Mouse (Mus musculus) neural tube, embryonic 13.5 days (tissue): ENCODE data around the gene Tecpr1. TPM values are rescaled to one million over a fixed set of nuclear protein-coding genes. Genes with fewer than 3 reads are reported as not detected.

Source experiments
- ATAC-seq: fragments of 200-750 bp; cut with Nextera tagmentation; 2 replicates; pipeline ENCODE4 v1.8.0; 2017; ENCODE audit warnings: low read depth, mild to moderate bottlenecking, moderate TSS enrichment, moderate library complexity
- H3K27ac ChIP-seq: fragments of 300-500 bp; sonication (generic); replicated peaks from 2 replicates; pipeline ENCODE4 v1.5.1; 2015; ENCODE audit warnings: moderate library complexity, mild to moderate bottlenecking, inconsistent platforms
- H3K27me3 ChIP-seq: fragments of 300-500 bp; sonication (generic); 2 replicates; pipeline ENCODE4 v1.6.1; 2015; ENCODE audit warnings: mild to moderate bottlenecking, inconsistent platforms
- H3K36me3 ChIP-seq: fragments of 300-500 bp; sonication (generic); 2 replicates; pipeline ENCODE4 v1.6.1; 2015; ENCODE audit warnings: mild to moderate bottlenecking, inconsistent platforms
- H3K4me1 ChIP-seq: fragments of 300-500 bp; sonication (generic); replicated peaks from 2 replicates; pipeline ENCODE4 v1.6.1; 2015; ENCODE audit warnings: inconsistent platforms
- H3K4me2 ChIP-seq: fragments of 300-500 bp; sonication (generic); 2 replicates; pipeline ENCODE4 v1.6.1; 2015; ENCODE audit warnings: inconsistent platforms, mild to moderate bottlenecking, moderate library complexity
- H3K4me3 ChIP-seq: fragments of 300-500 bp; sonication (generic); 2 replicates; pipeline ENCODE4 v1.5.1; 2015; ENCODE audit warnings: mild to moderate bottlenecking, inconsistent platforms
- H3K9ac ChIP-seq: fragments of 300-500 bp; sonication (generic); 2 replicates; pipeline ENCODE4 v1.6.1; 2015; ENCODE audit warnings: moderate library complexity, mild to moderate bottlenecking, inconsistent platforms
- H3K9me3 ChIP-seq: fragments of 300-500 bp; sonication (generic); 2 replicates; pipeline ENCODE4 v1.6.1; 2016; ENCODE audit warnings: inconsistent platforms
- WGBS: fragments of 180-500 bp; shearing (Covaris S2); methylation state at CpG from one replicate; pipeline ENCODE4 v1.1.7; 2015; 5-methylcytosine and 5-hydroxymethylcytosine counted together
- polyA plus RNA-seq: library from polyadenylated mRNA; unstranded; fragments of >200 nt; fragmentation: Nextera tagmentation; extraction: Ambion mirVana; gene quantifications from 2 replicates; pipeline ENCODE4 v1.2.1, GENCODE M21; 2015

The Tecpr1 gene
- polyA plus RNA-seq, 1 experiment from 2014 or later, result 41.5 TPM

DNA sequence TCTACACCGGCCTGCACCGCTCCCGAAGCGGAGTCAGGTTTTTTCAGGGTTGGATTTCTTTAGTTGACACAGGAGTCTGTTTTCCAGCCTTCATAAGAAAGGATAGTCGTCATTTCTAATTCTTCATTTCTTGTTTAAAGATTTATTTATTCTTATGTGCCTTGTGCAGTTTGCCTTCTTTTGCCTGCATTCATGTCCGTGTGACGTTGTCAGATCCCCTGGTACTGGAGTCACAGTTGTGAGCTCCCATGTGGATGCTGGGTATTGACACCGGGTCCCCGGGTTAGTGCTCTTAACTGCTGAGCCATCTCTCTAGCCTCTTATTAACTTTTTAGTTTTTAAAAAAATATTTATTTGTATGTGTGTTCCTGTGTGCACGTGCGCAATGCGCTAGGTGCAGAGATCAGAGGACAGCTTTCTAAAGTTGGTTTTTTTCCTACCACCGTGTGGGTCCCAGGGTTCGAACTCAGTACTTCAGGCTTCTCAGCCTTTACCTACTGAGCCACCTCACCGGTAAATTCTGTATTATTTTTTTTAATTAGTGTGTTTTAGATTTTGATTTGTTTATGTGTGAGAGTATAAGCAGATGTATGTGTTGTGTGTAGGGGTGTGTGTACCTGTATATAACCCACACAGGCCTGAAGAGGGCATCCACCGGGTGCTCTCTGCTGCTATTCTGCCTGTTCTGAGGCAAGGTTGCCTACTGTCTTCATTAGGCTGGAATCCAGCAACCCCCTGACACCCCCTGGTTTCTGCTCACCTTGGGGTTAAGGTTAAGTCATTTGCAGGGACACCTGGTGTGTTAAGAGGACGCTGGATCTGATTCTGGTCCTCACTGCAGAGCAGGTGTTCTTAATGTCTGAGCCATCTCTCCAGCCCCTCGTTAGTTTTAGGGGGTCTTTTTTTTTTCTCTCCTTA, 743 bp upstream of the Tecpr1 start:
- Histone ChIP-seq H3K9me3 (no peaks in the 10 kb centered on the region), H3K9ac (peak overlapping the region; percentile 87), H3K4me1 (peaks cover 41% of the 10 kb centered on the region), H3K27ac (peak overlapping the region; percentile 84), H3K27me3 (no peaks in the 10 kb centered on the region), H3K4me3 (peak overlapping the region; percentile 82), H3K4me2 (peak overlapping the region; percentile 92), H3K36me3 (peaks cover under 1% of the 10 kb centered on the region; the same call in 1 of the 2 replicates)
- WGBS, result 24% methylated on average over 18 of the region's 18 CpGs
- peak; percentile 41; the same call in 1 of the 2 replicates for ATAC-seq

DNA sequence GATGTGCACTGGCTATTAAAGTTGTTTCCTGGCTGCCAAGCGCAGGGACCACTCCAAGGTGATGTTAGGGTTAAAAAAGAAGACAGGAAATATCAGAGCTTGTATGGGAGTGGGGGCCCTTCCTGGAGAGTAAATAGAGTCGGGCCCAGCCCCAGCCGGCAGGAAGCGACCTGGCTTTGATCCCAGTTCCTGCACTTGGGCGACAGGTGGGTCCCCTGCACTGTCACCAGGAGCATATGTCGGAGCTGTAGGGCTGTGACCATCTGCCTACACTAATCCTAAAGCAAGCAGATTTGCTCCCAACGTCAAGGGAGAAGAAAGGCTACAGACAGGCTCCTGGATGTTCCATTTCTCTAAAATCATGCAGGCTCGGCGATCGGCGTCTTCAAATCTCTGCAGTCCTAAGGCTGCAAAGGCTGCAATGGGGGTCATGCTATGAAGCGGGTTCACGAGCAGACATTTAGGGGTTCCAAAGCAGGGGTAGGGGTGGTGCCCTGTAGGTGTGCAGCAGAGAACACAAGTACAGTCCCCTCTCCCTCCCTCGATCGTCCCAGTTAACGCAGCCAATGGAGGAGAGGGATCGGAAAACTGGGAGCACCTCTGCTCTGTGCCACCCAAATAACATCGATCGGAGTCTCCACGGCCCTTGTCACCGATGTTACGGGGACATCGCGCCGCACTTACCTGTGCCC, 458 bp downstream of the Tecpr1 start:
- Histone ChIP-seq H3K4me3 (peak overlapping the region; percentile 82), H3K4me1 (peaks cover 44% of the 10 kb centered on the region), H3K36me3 (peaks cover 11% of the 10 kb centered on the region), H3K4me2 (peak overlapping the region; percentile 92), H3K27ac (0 out of 2 replicates have a peak overlapping the region, but pooled peaks have one; percentile 66), H3K9me3 (no peaks in the 10 kb centered on the region), H3K9ac (peak overlapping the region; percentile 87), H3K27me3 (no peaks in the 10 kb centered on the region)
- peak; percentile 74 for ATAC-seq
- 3% methylated on average over 25 of the region's 25 CpGs for WGBS

DNA sequence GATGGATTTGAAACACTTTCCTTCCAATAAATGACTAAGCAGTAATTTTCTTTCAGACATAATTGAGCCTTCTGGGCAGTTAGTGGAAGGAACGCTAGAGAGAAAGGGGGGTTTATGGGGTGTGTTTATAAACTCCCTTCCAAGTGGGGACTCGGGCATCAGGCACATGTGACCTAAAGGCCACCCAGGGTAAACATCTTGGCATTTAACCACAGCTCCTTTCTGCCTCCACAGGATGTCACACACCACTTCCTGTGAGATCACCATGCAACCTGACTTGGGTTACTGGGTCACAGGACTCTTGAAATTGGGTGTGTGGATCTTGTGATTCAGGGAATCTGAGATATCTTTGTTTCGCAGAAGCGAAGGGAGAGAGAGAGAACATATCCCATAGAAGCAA, 2.1 kb downstream of the Tecpr1 start:
- no peaks in the 10 kb centered on the region for H3K9me3 ChIP-seq
- no peak for ATAC-seq
- H3K36me3 ChIP-seq, result peaks cover 26% of the 10 kb centered on the region
- no peak overlapping the region for H3K4me2 ChIP-seq
- H3K4me1 ChIP-seq, result peaks cover 44% of the 10 kb centered on the region
- no peak overlapping the region for H3K9ac ChIP-seq
- no peak overlapping the region for H3K4me3 ChIP-seq
- no peak overlapping the region for H3K27ac ChIP-seq
- H3K27me3 ChIP-seq, result no peaks in the 10 kb centered on the region
- WGBS, result 82% methylated on average over 4 of the region's 4 CpGs

DNA sequence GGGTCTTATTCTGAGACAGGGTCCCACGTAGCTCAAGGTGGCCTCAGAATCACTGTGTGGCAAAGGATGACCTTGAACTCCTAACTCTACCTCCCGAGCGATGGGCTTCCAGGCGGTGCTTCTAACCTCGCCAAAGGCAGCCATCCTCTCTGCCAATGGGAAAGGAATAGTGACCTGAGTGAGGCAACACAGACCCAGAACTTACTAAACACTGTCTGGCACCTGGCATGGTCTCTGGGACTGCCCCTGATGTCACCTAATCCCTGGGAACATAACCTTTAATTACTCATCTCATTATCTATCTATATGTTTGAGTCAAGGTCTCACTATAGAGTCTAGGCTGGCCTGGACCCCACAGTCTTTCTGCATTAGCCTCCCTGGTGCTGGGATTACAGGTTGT, 3.5 kb downstream of the Tecpr1 start:
- no peaks in the 10 kb centered on the region for H3K27me3 ChIP-seq
- no peak for ATAC-seq
- no peak overlapping the region for H3K4me2 ChIP-seq
- 89% methylated on average over 5 of the region's 5 CpGs for WGBS
- H3K4me1 ChIP-seq, result peaks cover 43% of the 10 kb centered on the region
- peaks cover 37% of the 10 kb centered on the region for H3K36me3 ChIP-seq
- no peak overlapping the region for H3K27ac ChIP-seq
- no peak overlapping the region for H3K4me3 ChIP-seq
- H3K9me3 ChIP-seq, result no peaks in the 10 kb centered on the region
- H3K9ac ChIP-seq, result no peak overlapping the region

DNA sequence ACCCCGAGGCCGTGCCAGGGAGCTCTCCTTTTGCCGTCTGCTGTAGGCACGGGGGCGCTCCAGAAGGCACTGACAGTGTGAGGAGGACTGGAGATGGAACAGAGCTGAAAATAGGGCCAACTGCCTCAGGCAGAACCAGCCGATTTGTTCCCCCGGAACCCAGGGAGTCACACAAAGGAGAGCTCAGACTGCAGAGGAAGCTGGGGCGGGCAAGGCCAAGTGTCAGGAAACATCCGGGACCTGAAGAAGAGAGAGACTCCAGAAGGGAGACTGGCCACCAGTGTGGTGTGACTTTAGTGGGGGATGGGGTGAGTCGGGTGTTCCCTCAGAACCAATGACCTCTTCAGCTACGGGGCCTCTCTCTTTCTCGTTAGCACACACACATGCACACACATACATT, 4.1 kb downstream of the Tecpr1 start:
- no peak overlapping the region for H3K4me2 ChIP-seq
- no peaks in the 10 kb centered on the region for H3K9me3 ChIP-seq
- H3K27me3 ChIP-seq, result no peaks in the 10 kb centered on the region
- peaks cover 43% of the 10 kb centered on the region for H3K36me3 ChIP-seq
- H3K4me3 ChIP-seq, result no peak overlapping the region
- H3K4me1 ChIP-seq, result peaks cover 38% of the 10 kb centered on the region
- no peak for ATAC-seq
- no peak overlapping the region for H3K9ac ChIP-seq
- no peak overlapping the region for H3K27ac ChIP-seq
- WGBS, result 78% methylated on average over 12 of the region's 12 CpGs

DNA sequence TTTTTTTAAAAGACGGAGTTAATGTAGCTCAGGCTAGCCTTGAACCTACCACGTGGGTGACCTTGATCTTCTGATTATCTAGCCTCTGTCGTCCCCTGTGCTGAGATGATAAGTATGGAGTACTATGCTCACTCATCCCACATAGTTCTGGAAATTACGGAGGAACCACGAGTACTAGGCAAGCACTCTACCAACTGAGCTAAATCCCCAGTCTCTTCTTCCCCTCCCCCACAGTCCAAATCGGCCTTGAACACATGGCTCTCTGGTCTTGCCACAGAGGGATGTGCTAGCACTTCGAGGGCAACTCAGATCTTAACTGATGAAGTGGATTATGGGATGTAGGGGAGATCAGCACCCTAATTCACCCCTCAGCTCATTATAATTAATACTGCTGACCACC, 5.4 kb downstream of the Tecpr1 start:
- Histone ChIP-seq H3K27me3 (no peaks in the 10 kb centered on the region), H3K27ac (no peak overlapping the region), H3K36me3 (peaks cover 56% of the 10 kb centered on the region), H3K9me3 (no peaks in the 10 kb centered on the region), H3K4me1 (peaks cover 35% of the 10 kb centered on the region), H3K4me3 (no peak overlapping the region), H3K9ac (no peak overlapping the region), H3K4me2 (no peak overlapping the region)
- no peak for ATAC-seq
- WGBS, result 89% methylated on average over 7 of the region's 7 CpGs

DNA sequence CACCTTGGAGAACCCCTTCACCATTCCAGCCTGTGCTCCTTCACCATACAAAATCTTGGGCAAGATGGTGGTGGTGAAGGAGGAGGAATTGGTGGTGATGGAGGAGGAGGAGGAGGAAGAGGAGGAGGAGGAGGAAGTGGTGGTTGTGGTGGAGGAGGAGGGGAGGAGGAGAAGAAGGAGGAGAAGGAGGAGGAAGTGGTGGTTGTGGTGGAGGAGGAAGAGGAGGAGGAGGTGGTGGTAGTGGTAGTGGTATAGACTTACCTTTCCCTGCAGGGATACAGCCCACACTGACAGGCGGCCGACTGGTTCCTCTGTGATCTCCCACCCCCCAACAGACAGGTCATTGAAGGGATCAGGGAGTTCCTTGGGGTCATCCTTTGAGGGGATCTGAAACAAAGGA, 7.4 kb downstream of the Tecpr1 start:
- no peak overlapping the region for H3K4me3 ChIP-seq
- H3K27me3 ChIP-seq, result no peaks in the 10 kb centered on the region
- H3K9me3 ChIP-seq, result no peaks in the 10 kb centered on the region
- ATAC-seq, result no peak
- no peak overlapping the region for H3K27ac ChIP-seq
- H3K4me2 ChIP-seq, result no peak overlapping the region
- peaks cover 74% of the 10 kb centered on the region for H3K36me3 ChIP-seq
- no peak overlapping the region for H3K9ac ChIP-seq
- 96% methylated on average over 2 of the region's 2 CpGs for WGBS
- H3K4me1 ChIP-seq, result peaks cover 16% of the 10 kb centered on the region

DNA sequence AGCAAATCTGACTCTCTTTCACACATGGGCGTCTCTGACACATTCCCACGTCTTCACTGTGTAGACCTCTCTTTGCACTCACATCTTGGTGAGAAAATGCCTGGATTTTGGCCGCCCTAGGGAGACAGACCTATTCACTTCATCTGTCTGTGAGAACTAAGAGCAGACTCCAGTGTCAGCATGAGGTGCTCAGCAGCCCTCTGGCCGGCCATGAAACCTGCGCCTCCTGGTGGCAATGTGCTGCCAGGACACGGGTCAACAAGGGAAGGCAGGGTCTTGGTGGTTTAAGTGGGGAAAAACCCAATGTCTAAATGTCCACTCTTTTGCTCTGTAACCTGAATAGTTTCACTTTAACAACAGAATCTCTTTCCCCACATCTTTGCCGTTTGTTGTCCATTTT, 9.0 kb downstream of the Tecpr1 start:
- Histone ChIP-seq H3K9me3 (no peaks in the 10 kb centered on the region), H3K4me3 (no peak overlapping the region), H3K9ac (no peak overlapping the region), H3K27ac (no peak overlapping the region), H3K4me2 (no peak overlapping the region), H3K36me3 (peaks cover 89% of the 10 kb centered on the region), H3K27me3 (no peaks in the 10 kb centered on the region), H3K4me1 (peaks cover 6% of the 10 kb centered on the region; the same call in 1 of the 2 replicates)
- 33% methylated on average over 7 of the region's 7 CpGs for WGBS
- ATAC-seq, result no peak

DNA sequence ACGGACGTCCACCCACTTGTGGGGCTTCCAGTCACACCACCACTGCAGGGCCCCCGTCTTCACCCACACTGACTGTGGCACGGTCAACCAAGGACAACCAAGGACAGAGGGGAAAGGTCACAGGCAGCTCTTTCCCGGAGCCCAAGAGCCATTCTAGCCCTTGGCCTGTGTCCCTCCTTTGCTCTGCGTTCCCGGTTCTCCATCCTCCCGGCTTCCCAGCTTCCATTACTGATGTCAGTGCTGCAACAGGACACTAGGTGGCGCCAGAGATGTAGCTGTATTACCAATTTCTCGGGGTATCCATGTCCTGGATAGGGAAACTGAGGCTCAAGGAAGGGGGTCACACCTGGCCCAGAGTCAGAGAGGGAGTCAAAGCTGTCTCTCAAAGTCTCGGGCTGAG, 15.9 kb downstream of the Tecpr1 start:
- Histone ChIP-seq H3K4me1 (no peaks in the 10 kb centered on the region), H3K27ac (no peak overlapping the region), H3K4me2 (no peak overlapping the region), H3K27me3 (no peaks in the 10 kb centered on the region), H3K9me3 (peaks cover 2% of the 10 kb centered on the region; the same call in 1 of the 2 replicates), H3K9ac (no peak overlapping the region), H3K4me3 (no peak overlapping the region), H3K36me3 (peaks cover 92% of the 10 kb centered on the region)
- 0 out of 2 replicates have a peak, but pooled peaks have one; percentile 15 for ATAC-seq
- WGBS, result 46% methylated on average over 11 of the region's 11 CpGs

DNA sequence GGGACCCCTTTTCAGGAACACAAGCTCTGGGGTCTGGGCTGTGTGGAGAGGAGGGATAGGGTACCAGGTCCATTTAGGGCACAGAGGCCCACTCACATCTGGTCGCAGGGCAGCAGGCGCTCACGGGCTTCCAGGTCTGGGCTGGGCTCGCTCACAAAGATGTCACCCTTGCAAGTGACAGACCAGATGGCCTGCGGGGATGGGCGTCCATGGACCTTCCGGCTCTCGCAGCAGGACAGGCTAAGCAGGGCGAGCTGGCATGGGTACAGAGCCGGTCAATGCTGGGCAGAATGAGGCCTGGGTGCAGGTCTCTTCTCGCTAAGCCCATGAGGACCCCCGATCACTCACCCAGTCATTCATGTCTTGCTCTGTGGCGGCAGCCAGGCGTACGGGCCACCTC, 17.3 kb downstream of the Tecpr1 start:
- Histone ChIP-seq H3K4me1 (no peaks in the 10 kb centered on the region), H3K36me3 (peaks cover 92% of the 10 kb centered on the region)
- WGBS, result 93% methylated on average over 15 of the region's 15 CpGs

DNA sequence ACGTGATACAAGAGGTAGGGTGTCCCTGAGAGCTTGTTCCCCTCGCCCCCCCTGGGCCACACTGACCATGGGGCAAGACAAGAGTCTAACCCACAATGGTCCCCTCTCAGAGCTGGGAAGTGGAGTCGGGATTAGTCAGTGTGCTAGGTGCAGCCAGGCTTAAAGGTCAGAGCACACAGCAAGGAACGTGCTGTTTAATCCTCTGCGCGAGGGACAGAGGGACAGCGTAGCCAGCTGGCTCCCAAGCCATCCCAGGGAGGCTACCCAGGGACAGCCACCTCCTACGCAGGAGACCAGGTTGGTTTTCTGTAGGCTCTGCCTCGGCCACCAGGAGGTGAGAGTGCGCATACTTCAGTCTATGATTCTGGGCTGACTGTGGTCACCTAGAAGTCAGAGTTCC, 18.5 kb downstream of the Tecpr1 start:
- WGBS, result 85% methylated on average over 10 of the region's 10 CpGs
- H3K4me1 ChIP-seq, result no peaks in the 10 kb centered on the region
- no peak overlapping the region for H3K4me2 ChIP-seq
- H3K27ac ChIP-seq, result no peak overlapping the region
- peaks cover 92% of the 10 kb centered on the region for H3K36me3 ChIP-seq
- no peaks in the 10 kb centered on the region for H3K27me3 ChIP-seq
- no peak overlapping the region for H3K4me3 ChIP-seq
- no peak overlapping the region for H3K9ac ChIP-seq
- no peak for ATAC-seq
- peaks cover 5% of the 10 kb centered on the region; the same call in 1 of the 2 replicates for H3K9me3 ChIP-seq

More for the DNA sequence above, 17.3 kb downstream of the Tecpr1 start:
- ATAC-seq, result no peak
- H3K4me3 ChIP-seq, result no peak overlapping the region
- no peak overlapping the region for H3K9ac ChIP-seq
- H3K27ac ChIP-seq, result no peak overlapping the region
- H3K4me2 ChIP-seq, result no peak overlapping the region
- peaks cover 5% of the 10 kb centered on the region; the same call in 1 of the 2 replicates for H3K9me3 ChIP-seq
- H3K27me3 ChIP-seq, result no peaks in the 10 kb centered on the region

DNA sequence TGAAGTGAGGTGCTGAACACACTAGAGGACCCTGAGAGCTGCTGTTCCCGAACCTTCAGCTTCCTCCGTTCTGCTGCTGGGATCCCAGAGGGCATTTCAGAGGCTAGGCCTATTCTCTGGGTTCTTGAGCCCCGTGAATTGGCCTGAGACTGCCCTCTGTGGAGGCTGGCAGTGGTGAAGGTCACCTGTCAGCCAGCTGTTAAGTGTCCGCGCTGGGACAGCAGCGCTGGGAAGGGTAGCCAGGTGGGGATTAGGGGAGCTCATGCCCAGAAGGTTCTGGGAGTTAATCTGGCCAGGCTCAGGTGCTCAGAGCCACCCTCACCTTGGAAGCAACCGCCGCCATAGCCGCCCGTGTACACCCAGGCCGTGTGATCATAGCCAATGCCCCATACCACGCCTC, 19.1 kb downstream of the Tecpr1 start:
- Histone ChIP-seq H3K9ac (no peak overlapping the region), H3K9me3 (peaks cover 5% of the 10 kb centered on the region; the same call in 1 of the 2 replicates), H3K27me3 (no peaks in the 10 kb centered on the region), H3K4me2 (no peak overlapping the region), H3K4me1 (no peaks in the 10 kb centered on the region), H3K4me3 (no peak overlapping the region), H3K36me3 (peaks cover 92% of the 10 kb centered on the region), H3K27ac (no peak overlapping the region)
- WGBS, result 92% methylated on average over 12 of the region's 12 CpGs
- ATAC-seq, result no peak
